Mouse (Mus musculus): Measurements from ENCODE around the gene Rftn1.
"Not testable (repeated sequence)": the region's sequence is repeated elsewhere in the genome, so short reads cannot be mapped to it uniquely, and the experiment has no call there.

The Rftn1 gene

DNA sequence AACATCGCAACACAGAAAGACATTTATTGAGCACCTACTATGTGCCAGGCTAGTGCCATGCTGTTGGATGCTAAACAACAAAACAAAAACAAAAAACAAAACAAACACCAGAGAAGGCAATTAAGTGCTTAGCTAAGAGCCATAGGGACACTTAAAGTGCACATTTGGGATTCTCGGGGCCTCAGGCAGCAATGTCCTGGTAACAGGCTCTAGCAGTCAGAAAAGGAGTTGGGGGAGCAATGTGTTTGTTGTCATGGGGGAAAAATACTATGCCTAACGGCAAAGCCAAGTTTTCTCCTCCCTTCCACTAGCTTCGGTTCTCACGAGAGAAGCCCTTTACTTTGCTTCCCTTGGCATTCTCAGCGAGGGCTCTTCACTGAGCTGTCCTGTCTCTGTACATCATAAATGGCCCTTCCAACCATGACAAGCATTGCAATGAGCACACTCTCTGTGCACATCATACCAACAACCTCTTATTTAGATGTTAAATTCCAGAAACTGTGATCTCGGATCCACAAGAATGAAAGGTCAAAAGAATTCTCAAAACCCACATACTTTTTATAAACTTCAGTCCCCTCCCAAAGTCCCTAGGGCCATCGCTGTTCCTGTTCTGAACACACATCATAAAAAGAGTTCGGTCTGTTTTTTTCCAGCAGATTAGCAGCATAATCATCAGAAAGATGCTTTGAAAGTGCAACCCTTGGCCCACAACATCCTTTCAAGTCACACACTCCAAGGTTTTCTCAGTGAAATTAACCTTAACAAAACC lies 63.2 kb downstream of the Rftn1 start:
- DNase-seq (ENCODE audit: low spot score) = no peak

- DNase-seq (ENCODE audit: low spot score) = no peak
These were observed 63.9 kb downstream of the Rftn1 start for GRCm38 (mm10) chr17:50126545-50126944.

GRCm38 (mm10) chr17:50125900-50126299 lies 64.6 kb downstream of the Rftn1 start:
- no peak for DNase-seq (ENCODE audit: low spot score)

GRCm38 (mm10) chr17:50125245-50125798 lies 65.2 kb downstream of the Rftn1 start:
- DNase-seq (ENCODE audit: low spot score) = no peak

DNA sequence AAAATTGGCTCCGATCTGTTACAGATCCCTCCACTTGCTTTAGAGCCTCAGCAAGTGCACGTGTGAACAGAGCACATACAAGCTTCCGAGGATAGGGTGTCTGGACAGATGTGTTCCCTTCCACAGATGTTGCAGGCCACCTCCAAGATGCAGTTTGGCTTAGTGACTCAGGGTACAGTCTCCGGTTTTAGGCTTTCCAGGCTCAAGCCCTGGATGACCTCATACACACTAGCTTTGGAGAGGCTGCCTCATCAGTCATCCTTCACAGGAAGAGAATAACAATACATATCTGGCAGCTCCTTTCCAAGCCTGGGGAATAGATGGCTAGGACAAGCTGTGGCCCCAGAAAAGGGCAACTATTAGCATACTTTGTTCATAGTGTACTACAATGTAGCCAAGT lies 65.8 kb downstream of the Rftn1 start:
- no peak for DNase-seq (ENCODE audit: low spot score)

DNA sequence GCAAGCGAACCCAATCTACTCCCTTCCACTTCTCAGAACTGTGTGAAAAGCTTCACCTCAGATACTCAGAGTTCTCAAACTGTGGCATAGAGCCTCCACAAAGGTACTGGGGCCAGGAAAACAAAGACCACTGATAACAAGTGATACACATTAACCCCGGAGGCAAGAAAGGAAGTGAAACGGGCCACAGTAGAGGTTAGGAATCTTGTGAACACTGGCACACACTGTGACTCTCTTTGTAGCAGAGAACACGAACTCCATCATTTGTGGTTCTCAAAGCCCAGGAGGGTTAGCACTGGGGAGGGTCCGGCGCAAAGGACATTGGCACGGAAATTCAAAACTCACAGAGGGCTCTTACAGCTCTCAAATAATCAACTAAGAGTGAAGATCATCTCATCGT lies 67.9 kb downstream of the Rftn1 start:
- DNase-seq (ENCODE audit: low spot score) = no peak

DNA sequence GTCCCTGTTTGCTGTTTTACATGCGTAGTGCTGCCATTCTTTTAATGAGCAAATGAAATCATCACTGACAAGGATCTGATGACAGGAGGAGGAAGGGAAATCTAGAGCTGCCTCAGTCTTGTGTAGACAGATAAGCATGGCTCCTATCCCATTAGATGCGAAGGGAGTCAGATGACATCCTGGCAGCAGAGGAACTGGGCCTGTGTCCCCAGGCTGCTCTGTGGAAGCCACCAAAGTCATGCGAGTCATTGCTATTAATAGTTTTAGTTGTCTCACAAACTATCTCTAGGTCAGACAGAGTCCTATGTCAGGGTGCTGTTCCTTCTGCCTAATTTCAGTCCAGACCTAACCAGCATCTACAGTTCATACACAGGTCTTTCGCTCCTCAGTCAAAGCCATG lies 70.4 kb downstream of the Rftn1 start:
- DNase-seq (ENCODE audit: low spot score) = no peak

- no peak for DNase-seq (ENCODE audit: low spot score)
These were observed 73.0 kb downstream of the Rftn1 start for GRCm38 (mm10) chr17:50117461-50117860.

GRCm38 (mm10) chr17:50116980-50117379 lies 73.5 kb downstream of the Rftn1 start:
- DNase-seq (ENCODE audit: low spot score) = no peak

- not testable (repeated sequence) for DNase-seq (ENCODE audit: low spot score)
These were observed 74.1 kb downstream of the Rftn1 start for GRCm38 (mm10) chr17:50116401-50116800.

DNA sequence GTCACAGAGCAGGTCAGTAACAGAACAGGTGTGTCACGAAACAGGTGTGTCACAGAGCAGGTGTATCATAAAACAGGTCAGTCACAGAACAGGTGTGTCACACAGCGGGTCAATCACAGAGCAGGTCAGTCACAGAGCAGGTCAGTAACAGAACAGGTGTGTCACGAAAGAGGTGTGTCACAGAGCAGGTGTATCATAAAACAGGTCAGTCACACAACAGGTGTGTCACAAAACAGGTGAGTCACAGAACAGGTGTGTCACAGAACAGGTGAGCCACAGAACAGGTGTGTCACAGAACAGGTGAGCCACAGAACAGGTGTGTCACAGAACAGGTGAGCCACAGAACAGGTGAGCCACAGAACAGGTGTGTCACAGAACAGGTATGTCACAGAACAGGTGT lies 74.8 kb downstream of the Rftn1 start:
- DNase-seq (ENCODE audit: low spot score) = not testable (repeated sequence)

DNA sequence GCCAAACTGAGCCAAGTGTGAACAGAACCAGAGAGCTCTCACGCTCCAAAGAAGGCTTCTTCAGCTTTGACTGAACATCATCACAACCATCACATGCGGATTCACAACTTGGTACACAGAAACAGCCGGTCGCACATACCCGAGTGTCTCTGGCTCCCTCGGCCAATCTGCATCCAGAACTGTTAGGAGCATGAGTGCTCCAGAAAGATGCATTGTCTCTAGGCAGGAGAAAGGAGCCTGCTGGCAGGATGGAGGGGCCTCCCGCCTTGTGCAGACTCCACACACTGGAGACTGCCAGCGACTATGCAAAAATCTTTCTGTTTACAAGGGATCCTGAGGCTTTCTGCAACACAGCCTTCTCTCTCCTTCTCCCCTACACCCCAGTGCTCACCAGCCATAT lies 75.8 kb downstream of the Rftn1 start:
- no peak for DNase-seq (ENCODE audit: low spot score)

DNA sequence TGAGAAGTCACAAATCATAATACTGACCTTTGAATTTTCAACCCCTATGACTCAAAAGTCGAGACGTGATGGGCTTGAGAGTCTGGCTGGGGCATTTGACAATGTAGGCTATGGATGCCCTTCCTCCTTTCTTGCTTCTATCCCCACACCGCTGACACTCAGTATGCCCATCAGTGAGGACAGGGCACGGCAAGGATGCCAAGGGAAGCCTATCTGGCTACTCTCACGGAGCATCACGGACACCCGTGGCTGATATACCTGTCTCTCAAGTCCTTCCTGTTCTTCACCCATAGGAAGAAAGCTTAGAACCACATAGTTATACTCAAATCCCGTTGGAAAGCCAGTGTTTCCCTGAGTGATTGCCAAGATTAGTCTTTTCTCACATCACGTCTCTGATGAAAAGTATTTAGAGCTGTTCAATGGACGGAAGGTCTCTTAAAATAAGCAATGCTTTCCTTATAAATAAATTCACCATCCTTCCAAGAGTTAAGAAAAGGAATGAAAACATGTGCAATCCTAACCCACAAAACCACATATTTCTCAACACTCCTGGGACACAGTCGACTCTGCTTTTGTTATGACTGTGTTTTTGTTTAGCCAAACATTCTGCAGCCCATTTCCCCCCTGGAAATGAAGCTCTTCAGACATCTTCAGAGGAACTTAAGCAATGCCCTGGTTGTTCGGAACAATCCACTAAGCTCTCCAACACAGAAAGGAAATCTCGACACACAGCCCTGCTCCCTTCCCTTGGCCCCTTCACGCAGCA lies 79.6 kb downstream of the Rftn1 start:
- DNase-seq (ENCODE audit: low spot score) = no peak

- no peak for DNase-seq (ENCODE audit: low spot score)
These were observed 83.7 kb downstream of the Rftn1 start for GRCm38 (mm10) chr17:50106811-50107210.

- DNase-seq (ENCODE audit: low spot score) = no peak
These were observed 86.3 kb downstream of the Rftn1 start for GRCm38 (mm10) chr17:50104131-50104530.

DNA sequence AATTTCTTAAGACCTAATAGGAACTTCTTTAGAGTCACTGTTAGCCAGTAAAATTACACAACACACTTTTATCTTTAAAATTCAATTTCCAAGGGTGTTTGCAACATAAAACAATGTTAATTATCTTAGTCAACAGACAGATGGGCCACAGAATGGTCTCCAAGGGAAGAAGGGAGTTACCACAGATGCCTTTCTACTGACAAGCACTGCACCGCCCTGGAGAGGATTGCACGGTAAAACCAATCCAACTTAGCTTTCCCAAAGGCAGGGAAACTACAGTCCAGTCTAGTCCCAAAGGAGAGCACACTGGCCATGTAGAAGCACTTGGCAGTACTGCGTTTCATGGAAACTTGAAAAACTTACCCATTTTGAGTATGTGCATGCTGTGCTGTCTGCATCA lies 89.1 kb downstream of the Rftn1 start:
- DNase-seq (ENCODE audit: low spot score) = no peak

DNA sequence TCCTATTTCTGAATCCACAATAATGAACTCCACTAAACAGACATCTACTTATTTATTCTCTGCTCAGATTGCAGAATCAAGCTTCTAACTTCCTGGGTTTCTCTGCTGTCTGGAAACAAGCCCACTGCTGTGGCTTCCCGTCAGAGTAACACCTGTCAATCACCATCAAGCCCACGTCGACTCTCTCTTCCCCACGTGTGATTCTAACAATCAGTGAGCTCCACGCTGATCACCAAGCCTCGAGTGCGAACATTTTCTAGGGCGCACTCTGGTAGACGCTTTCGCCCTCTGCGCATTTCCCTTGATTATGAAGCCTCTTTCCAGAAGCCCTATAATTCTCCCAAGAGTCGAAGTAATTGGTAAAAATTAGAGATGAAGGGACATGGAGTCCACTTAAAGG lies 90.4 kb downstream of the Rftn1 start:
- no peak for DNase-seq (ENCODE audit: low spot score)

DNA sequence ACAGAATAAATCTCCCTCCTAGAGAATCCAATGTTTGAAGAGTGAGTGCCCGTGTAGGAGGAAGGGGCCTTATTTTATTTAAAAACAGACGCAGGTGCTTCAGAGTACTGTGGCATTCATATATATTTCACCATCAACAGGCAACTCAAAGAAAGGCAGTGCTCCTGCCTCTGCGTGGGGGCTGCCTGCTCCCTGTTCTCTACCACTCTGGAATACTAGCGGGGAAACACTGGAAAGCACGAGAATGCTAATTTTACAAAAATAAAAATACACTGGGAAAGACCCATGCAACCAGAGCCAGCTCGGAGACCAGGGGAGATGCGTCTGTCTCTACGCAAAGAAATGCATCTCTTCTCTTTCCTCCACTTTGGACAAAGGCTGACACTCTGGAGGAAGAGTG lies 91.1 kb downstream of the Rftn1 start:
- no peak for DNase-seq (ENCODE audit: low spot score)

GRCm38 (mm10) chr17:50098297-50098696 lies 92.2 kb downstream of the Rftn1 start:
- DNase-seq (ENCODE audit: low spot score) = no peak

- DNase-seq (ENCODE audit: low spot score) = no peak
These were observed 92.6 kb downstream of the Rftn1 start for GRCm38 (mm10) chr17:50097831-50098230.

DNA sequence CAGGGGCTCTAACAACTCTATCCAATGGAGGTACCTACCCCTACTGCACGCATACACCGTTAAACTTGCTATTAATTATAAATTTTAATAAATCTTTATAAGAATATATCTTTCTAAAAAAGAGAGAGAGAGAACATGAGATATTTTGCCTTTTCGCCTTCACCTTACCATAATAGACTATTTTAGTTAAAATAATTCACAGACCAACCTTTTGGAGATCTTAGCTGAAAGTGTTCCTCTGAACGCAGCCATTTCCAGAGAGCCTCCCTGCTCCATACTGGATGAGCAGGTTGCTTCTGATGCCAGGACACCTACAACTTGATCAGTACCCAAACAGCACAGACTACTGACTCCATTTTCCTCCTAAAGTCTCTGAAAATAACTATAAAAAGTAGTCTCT lies 94.2 kb downstream of the Rftn1 start:
- no peak for DNase-seq (ENCODE audit: low spot score)

DNA sequence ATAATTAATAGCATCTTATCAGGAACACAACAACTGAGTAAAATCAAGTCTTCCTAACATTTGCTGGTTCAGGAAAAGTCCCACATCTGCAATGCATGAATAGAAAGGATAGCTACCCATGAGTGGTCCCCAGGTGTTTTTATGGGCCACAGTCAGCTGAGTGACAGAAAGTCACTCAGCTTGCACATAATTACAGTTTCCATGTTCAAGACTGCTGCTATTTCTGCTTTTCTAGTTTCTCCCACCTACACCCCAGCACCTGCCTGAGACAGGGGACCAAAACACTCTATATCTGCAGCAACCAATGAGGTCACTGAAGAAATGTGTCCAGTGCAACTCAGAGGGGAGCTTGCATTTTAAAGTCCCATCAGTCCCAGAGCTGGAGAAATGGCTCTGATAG lies 95.9 kb downstream of the Rftn1 start:
- no peak for DNase-seq (ENCODE audit: low spot score)

GRCm38 (mm10) chr17:50094077-50094476 lies 96.4 kb downstream of the Rftn1 start:
- DNase-seq (ENCODE audit: low spot score) = no peak
